Mouse (Mus musculus) MEL (cell line): Measurements from ENCODE around the gene Cbfa2t2. TPM values are rescaled to one million over a fixed set of nuclear protein-coding genes. Genes with fewer than 3 reads are reported as not detected.

ENCODE experiments used
- DNase-seq: peaks from one replicate; pipeline ENCODE4 v3.0.0; 2011; ENCODE audit warnings: low read depth, low spot score
- H3K27ac ChIP-seq: 2 replicates; pipeline ENCODE4 v1.5.1; 2012; ENCODE audit warnings: low read depth, mild to moderate bottlenecking, control low read depth, low read length, moderate library complexity; ENCODE audit not compliant: control insufficient read depth
- H3K27me3 ChIP-seq, 2 experiments: fragments of 150-350 bp in 1 of 2; sonication (generic) in 1 of 2; 2 replicates each; pipeline ENCODE4 v1.6.1; 2012; ENCODE audit warnings: low read length in 2 of 2, mild to moderate bottlenecking in 2 of 2, improper control_type of control experiment in 1 of 2, moderate library complexity in 1 of 2; ENCODE audit not compliant: insufficient read depth in 2 of 2, control insufficient read depth in 1 of 2
- H3K36me3 ChIP-seq, 2 experiments: 2 replicates each; pipeline ENCODE4 v1.6.1; 2012 to 2014; ENCODE audit warnings: low read length in 2 of 2, improper control_type of control experiment in 1 of 2, inconsistent platforms in 1 of 2, mild to moderate bottlenecking in 1 of 2; ENCODE audit not compliant: insufficient read depth in 2 of 2, control insufficient read depth in 1 of 2
- H3K4me1 ChIP-seq, 2 experiments: fragments of 150-350 bp in 1 of 2; sonication (generic) in 1 of 2; 2 replicates each; pipeline ENCODE4 v1.6.1; 2012; ENCODE audit warnings: low read length in 2 of 2, improper control_type of control experiment in 1 of 2, mild to moderate bottlenecking in 1 of 2; ENCODE audit not compliant: insufficient read depth in 2 of 2, control insufficient read depth in 1 of 2
- H3K4me3 ChIP-seq, 2 experiments: fragments of 150-350 bp in 1 of 2; sonication (generic) in 1 of 2; 2 replicates each; pipeline ENCODE4 v1.5.1; 2012; ENCODE audit warnings: low read depth in 2 of 2, low read length in 2 of 2, mild to moderate bottlenecking in 2 of 2, moderate library complexity in 2 of 2, control low read depth in 1 of 2, improper control_type of control experiment in 1 of 2; ENCODE audit not compliant: control insufficient read depth in 1 of 2, insufficient read depth in 1 of 2
- H3K79me2 ChIP-seq: 2 replicates; pipeline ENCODE4 v1.6.1; 2012; ENCODE audit warnings: mild to moderate bottlenecking, low read length, moderate library complexity; ENCODE audit not compliant: control insufficient read depth, poor library complexity, insufficient read depth
- H3K9ac ChIP-seq: 2 replicates; pipeline ENCODE4 v1.6.1; 2012; ENCODE audit warnings: low read depth, mild to moderate bottlenecking, control low read depth, low read length, moderate library complexity; ENCODE audit not compliant: control insufficient read depth, poor library complexity, severe bottlenecking
- H3K9me3 ChIP-seq: fragments of 150-350 bp; sonication (generic); replicated peaks from 2 replicates; pipeline ENCODE4 v1.6.1; 2012; ENCODE audit warnings: mild to moderate bottlenecking, low read length, improper control_type of control experiment, moderate library complexity; ENCODE audit not compliant: insufficient read depth
- ELF1 ChIP-seq: IDR thresholded peaks from 2 replicates; pipeline ENCODE4 v1.6.1; 2014; ENCODE audit warnings: low read depth, mild to moderate bottlenecking, inconsistent platforms, low read length, improper control_type of control experiment, moderate library complexity
- EP300 ChIP-seq, 2 experiments: IDR thresholded peaks; 2 replicates each; pipeline ENCODE4 v1.6.1; 2011; ENCODE audit warnings: improper control_type of control experiment in 2 of 2, low read length in 2 of 2, low read depth in 1 of 2, mild to moderate bottlenecking in 1 of 2
- ETS1 ChIP-seq: IDR thresholded peaks from 2 replicates; pipeline ENCODE4 v1.6.1; 2012; ENCODE audit warnings: low read depth, mild to moderate bottlenecking, inconsistent platforms, low read length, improper control_type of control experiment, moderate library complexity
- HCFC1 ChIP-seq: IDR thresholded peaks from 2 replicates; pipeline ENCODE4 v1.6.1; 2012; ENCODE audit warnings: low read depth, mild to moderate bottlenecking, inconsistent platforms, low read length, improper control_type of control experiment, moderate library complexity
- MAFK ChIP-seq: IDR thresholded peaks from 2 replicates; pipeline ENCODE4 v1.6.1; 2011; ENCODE audit warnings: low read depth, mild to moderate bottlenecking, low read length, improper control_type of control experiment, borderline replicate concordance
- MAX ChIP-seq: IDR thresholded peaks from 2 replicates; pipeline ENCODE4 v1.6.1; 2011; ENCODE audit warnings: low read length, improper control_type of control experiment
- MXI1 ChIP-seq: IDR thresholded peaks from 2 replicates; pipeline ENCODE4 v1.6.1; 2011; ENCODE audit warnings: mild to moderate bottlenecking, low read depth, low read length, improper control_type of control experiment
- MYC ChIP-seq: IDR thresholded peaks from 2 replicates; pipeline ENCODE4 v1.6.1; 2011; ENCODE audit warnings: low read depth, mild to moderate bottlenecking, low read length, improper control_type of control experiment, moderate library complexity
- NELFE ChIP-seq: IDR thresholded peaks from 2 replicates; pipeline ENCODE4 v1.6.1; 2011; ENCODE audit warnings: low read depth, low read length, improper control_type of control experiment
- NRF1 ChIP-seq: IDR thresholded peaks from 2 replicates; pipeline ENCODE4 v1.6.1; 2014; ENCODE audit warnings: low read depth, mild to moderate bottlenecking, inconsistent platforms, low read length, improper control_type of control experiment, moderate library complexity; ENCODE audit not compliant: poor library complexity, insufficient read depth, severe bottlenecking
- POLR2AphosphoS2 ChIP-seq: IDR thresholded peaks from 2 replicates; pipeline ENCODE4 v1.6.1; 2011; ENCODE audit warnings: low read length, improper control_type of control experiment
- POLR2AphosphoS5 ChIP-seq: IDR thresholded peaks from 2 replicates; pipeline ENCODE4 v1.6.1; 2012; ENCODE audit warnings: low read depth, borderline replicate concordance, mild to moderate bottlenecking, inconsistent platforms, low read length, moderate library complexity, mixed read lengths
- RCOR1 ChIP-seq: IDR thresholded peaks from 2 replicates; pipeline ENCODE4 v1.6.1; 2012; ENCODE audit warnings: low read depth, mild to moderate bottlenecking, inconsistent platforms, low read length, improper control_type of control experiment
- SIN3A ChIP-seq: IDR thresholded peaks from 2 replicates; pipeline ENCODE4 v1.6.1; 2012; ENCODE audit warnings: low read length, improper control_type of control experiment, inconsistent platforms
- SMC3 ChIP-seq: IDR thresholded peaks from 2 replicates; pipeline ENCODE4 v1.6.1; 2011; ENCODE audit warnings: low read depth, low read length, improper control_type of control experiment
- TAL1 ChIP-seq: IDR thresholded peaks from 2 replicates; pipeline ENCODE4 v1.6.1; 2012; ENCODE audit warnings: mild to moderate bottlenecking, inconsistent platforms, low read length, moderate library complexity, mixed read lengths
- TBP ChIP-seq: IDR thresholded peaks from 2 replicates; pipeline ENCODE4 v1.8.0; 2011; ENCODE audit warnings: low read depth, low read length, improper control_type of control experiment
- TCF12 ChIP-seq: IDR thresholded peaks from 2 replicates; pipeline ENCODE4 v1.6.1; 2014; ENCODE audit warnings: low read depth, mild to moderate bottlenecking, inconsistent platforms, low read length, improper control_type of control experiment, moderate library complexity
- UBTF ChIP-seq: IDR thresholded peaks from 2 replicates; pipeline ENCODE4 v1.6.1; 2012; ENCODE audit warnings: low read depth, mild to moderate bottlenecking, inconsistent platforms, low read length, improper control_type of control experiment, moderate library complexity, borderline replicate concordance; ENCODE audit not compliant: insufficient read depth
- ZC3H11A ChIP-seq: IDR thresholded peaks from 2 replicates; pipeline ENCODE4 v1.6.1; 2012; ENCODE audit warnings: low read depth, mild to moderate bottlenecking, inconsistent platforms, low read length, improper control_type of control experiment
- ZMIZ1 ChIP-seq: IDR thresholded peaks from 2 replicates; pipeline ENCODE4 v1.6.1; 2012; ENCODE audit warnings: low read depth, mild to moderate bottlenecking, inconsistent platforms, low read length, improper control_type of control experiment, moderate library complexity
- polyA plus RNA-seq, 2 experiments: library from polyadenylated mRNA; stranded (reverse) in 1 of 2; unstranded in 1 of 2; fragments of >175 nt in 1 of 2; fragments of >200 nt in 1 of 2; gene quantifications; 2 replicates each; pipeline versions ENCODE4 v1.2.1 to v1.2.4; 2012; ENCODE audit warnings: low replicate concordance in 2 of 2, low read depth in 1 of 2; ENCODE audit not compliant: insufficient read length in 2 of 2, insufficient read depth in 1 of 2, missing spikeins in 1 of 2
- total RNA-seq: library from RNA; depleted of rRNA; stranded (reverse); fragments of 300-350 nt; gene quantifications from 2 replicates; pipeline ENCODE4 v1.2.3, GENCODE M21; 2012

The Cbfa2t2 gene
- total and polyA plus RNA-seq, 3 experiments: 5.9 to 23.1 TPM; not detected in 1

DNA sequence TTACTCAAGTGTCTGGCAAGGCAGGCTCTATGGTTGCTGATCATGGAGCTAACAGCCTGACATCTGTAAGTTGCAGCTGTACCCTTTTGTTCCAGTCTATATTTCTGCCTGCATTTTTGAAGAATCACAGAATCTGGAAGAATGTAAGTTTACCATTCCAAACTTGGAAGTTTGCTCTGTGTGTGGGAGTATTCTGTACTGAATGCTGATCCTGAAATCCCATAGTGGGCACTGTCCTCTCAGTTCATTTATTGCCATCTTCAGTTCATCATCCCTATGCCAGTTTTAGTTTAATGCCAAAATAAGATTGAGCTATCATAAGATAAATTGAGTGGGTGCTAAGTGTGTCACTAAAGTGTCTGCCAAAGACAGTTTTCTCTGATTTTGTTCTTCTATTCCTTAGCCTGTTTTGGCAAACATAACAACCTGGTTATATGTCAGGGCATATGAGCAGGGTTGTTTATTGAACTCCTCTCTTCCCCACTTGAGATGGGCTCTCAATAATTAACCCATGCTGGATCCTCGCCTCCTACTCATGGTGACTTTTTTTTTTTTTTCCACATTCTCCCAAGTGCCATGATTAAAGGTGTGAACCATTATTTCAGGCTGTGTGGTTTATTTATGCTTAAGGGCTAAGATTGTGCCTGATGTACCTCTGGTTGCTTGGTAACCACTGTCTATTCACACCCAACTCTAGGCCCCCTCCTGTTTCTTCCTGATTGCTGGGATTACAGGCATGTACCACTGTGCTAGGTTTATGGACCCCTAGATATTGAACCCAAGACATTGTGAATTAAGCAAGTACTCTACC, 38.2 kb downstream of the Cbfa2t2 start:
- TF ChIP-seq ZMIZ1 (no peak), SIN3A (no peak), ETS1 (no peak), HCFC1 (no peak), POLR2AphosphoS5 (no peak), MXI1 (no peak), SMC3 (no peak), MYC (no peak), POLR2AphosphoS2 (no peak), UBTF (no peak), ZC3H11A (no peak), EP300 (IDR thresholded peaks at IDR 0.05; ENCODE audit: low read depth in 1 of 2, low read length in 2 of 2) (no peak), NRF1 (no peak), NELFE (no peak), MAFK (no peak), TCF12 (no peak), MAX (no peak)
- Histone ChIP-seq H3K27me3 (no peaks in the 10 kb centered on the region), H3K36me3 (peaks cover 0 to 12% of the 10 kb centered on the region in 2 experiments; a peak in 2 of 4 replicates), H3K4me1 (peaks cover 0 to 11% of the 10 kb centered on the region in 2 experiments; a peak in 2 of 4 replicates), H3K79me2 (peaks cover 1% of the 10 kb centered on the region; the same call in 1 of the 2 replicates), H3K9me3 (no peaks in the 10 kb centered on the region), H3K4me3 (no peak overlapping the region), H3K27ac (no peak overlapping the region), H3K9ac (no peak overlapping the region)
- no peak for DNase-seq

DNA sequence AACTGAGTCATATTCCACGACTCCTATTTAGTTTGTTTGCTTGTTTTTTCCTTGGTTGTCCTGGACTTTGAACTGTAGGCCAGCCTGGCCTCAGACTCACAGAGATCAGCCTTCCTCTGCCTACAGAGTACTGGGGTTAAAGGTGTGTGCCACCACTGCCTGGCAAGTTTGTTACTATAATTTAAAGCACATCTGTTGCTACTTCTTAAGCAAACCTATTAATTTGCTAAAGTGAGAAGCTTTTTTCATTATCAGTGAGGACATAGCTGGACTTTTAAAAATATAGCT, 38.7 kb downstream of the Cbfa2t2 start:
- no peaks in the 10 kb centered on the region for H3K9me3 ChIP-seq
- TF ChIP-seq MXI1: no peak
- TF ChIP-seq RCOR1: no peak
- TF ChIP-seq UBTF: no peak
- no peak for TF ChIP-seq ELF1
- no peak for TF ChIP-seq EP300 (IDR thresholded peaks at IDR 0.05; ENCODE audit: low read depth in 1 of 2, low read length in 2 of 2)
- no peak for TF ChIP-seq HCFC1
- TF ChIP-seq TBP: no peak
- no peak for TF ChIP-seq ZC3H11A
- no peak for TF ChIP-seq TAL1
- TF ChIP-seq, all 39 proteins: peak for 0
- peaks cover 0 to 11% of the 10 kb centered on the region in 2 experiments; a peak in 2 of 4 replicates for H3K4me1 ChIP-seq
- H3K4me3 ChIP-seq: no peak overlapping the region
- H3K9ac ChIP-seq: no peak overlapping the region
- H3K79me2 ChIP-seq: peaks cover 1% of the 10 kb centered on the region; the same call in 1 of the 2 replicates
- H3K27ac ChIP-seq: no peak overlapping the region
- no peaks in the 10 kb centered on the region for H3K27me3 ChIP-seq
- peaks cover 0 to 12% of the 10 kb centered on the region in 2 experiments; a peak in 2 of 4 replicates for H3K36me3 ChIP-seq
- DNase-seq: no peak
